Mouse (Mus musculus) forebrain, embryonic 14.5 days (tissue): ENCODE measurements around the gene Ptprt. TPM values are rescaled to one million over a fixed set of nuclear protein-coding genes. Genes with fewer than 3 reads are reported as not detected.

Experiments used
- ATAC-seq: fragments of 200-750 bp; cut with Nextera tagmentation; 2 replicates; pipeline ENCODE4 v1.8.0; 2017; ENCODE audit warnings: mild to moderate bottlenecking, moderate library complexity
- DNase-seq: peaks from one replicate; pipeline ENCODE4 v3.0.0-alpha.2; 2015; ENCODE audit warnings: low spot score
- H3K27ac ChIP-seq: fragments of 300-500 bp; sonication (generic); 2 replicates; pipeline ENCODE4 v1.5.1; 2014; ENCODE audit warnings: low read depth, mild to moderate bottlenecking, control low read depth, low read length, moderate library complexity
- H3K27me3 ChIP-seq: fragments of 300-500 bp; sonication (generic); replicated peaks from 2 replicates; pipeline ENCODE4 v1.6.1; 2014; ENCODE audit warnings: low read length, control low read depth, mixed read lengths; ENCODE audit not compliant: control insufficient read depth, insufficient read depth
- H3K36me3 ChIP-seq: fragments of 300-500 bp; sonication (generic); 2 replicates; pipeline ENCODE4 v1.6.1; 2014; ENCODE audit warnings: low read length, control low read depth; ENCODE audit not compliant: control insufficient read depth, insufficient read depth
- H3K4me1 ChIP-seq: fragments of 300-500 bp; sonication (generic); 2 replicates; pipeline ENCODE4 v1.6.1; 2014; ENCODE audit warnings: antibody characterized with exemption, low read length, control low read depth; ENCODE audit not compliant: control insufficient read depth, insufficient read depth
- H3K4me2 ChIP-seq: fragments of 300-500 bp; sonication (generic); 2 replicates; pipeline ENCODE4 v1.6.1; 2014; ENCODE audit warnings: mild to moderate bottlenecking, control low read depth, low read length
- H3K4me3 ChIP-seq: fragments of 300-500 bp; sonication (generic); 2 replicates; pipeline ENCODE4 v1.5.1; 2014; ENCODE audit warnings: low read depth, low read length, control low read depth
- H3K9ac ChIP-seq: fragments of 300-500 bp; sonication (generic); 2 replicates; pipeline ENCODE4 v1.6.1; 2014; ENCODE audit warnings: mild to moderate bottlenecking, low read length, control low read depth, moderate library complexity
- H3K9me3 ChIP-seq: fragments of 300-500 bp; sonication (generic); replicated peaks from 2 replicates; pipeline ENCODE4 v1.6.1; 2016; ENCODE audit warnings: low read length, control low read depth, mixed read lengths; ENCODE audit not compliant: control insufficient read depth
- WGBS: fragments of 180-500 bp; shearing (Covaris S2); extraction: QIAGEN DNeasy Blood & Tissue Kit; methylation state at CpG from one replicate; pipeline ENCODE4 v1.1.7; 2014; 5-methylcytosine and 5-hydroxymethylcytosine counted together
- polyA plus RNA-seq: library from polyadenylated mRNA; unstranded; fragments of >200 nt; fragmentation: Nextera tagmentation; extraction: Ambion mirVana; gene quantifications from 2 replicates; pipeline ENCODE4 v1.2.1, GENCODE M21; 2014

The Ptprt gene
- polyA plus RNA-seq, 1 experiment from 2014 or later = 3.6 TPM

GRCm38 (mm10) chr2:161880941-161881340 is 780.0 kb downstream of the Ptprt start:
- H3K27me3 ChIP-seq = no peaks in the 10 kb centered on the region

GRCm38 (mm10) chr2:161865231-161865630 is 795.7 kb downstream of the Ptprt start:
- Histone ChIP-seq H3K4me3 (no peak overlapping the region), H3K9ac (no peak overlapping the region), H3K27ac (no peak overlapping the region), H3K9me3 (no peaks in the 10 kb centered on the region), H3K4me1 (0 out of 2 replicates have a peak, but pooled peaks cover 1% of the 10 kb centered on the region), H3K4me2 (no peak overlapping the region), H3K27me3 (no peaks in the 10 kb centered on the region), H3K36me3 (no peaks in the 10 kb centered on the region)
- no peak for DNase-seq
- WGBS = 59% methylated on average over 4 of the region's 4 CpGs
- no peak for ATAC-seq

More at GRCm38 (mm10) chr2:161880941-161881340, 780.0 kb downstream of the Ptprt start:
- Histone ChIP-seq H3K27ac (no peak overlapping the region), H3K36me3 (no peaks in the 10 kb centered on the region), H3K9me3 (no peaks in the 10 kb centered on the region), H3K4me1 (no peaks in the 10 kb centered on the region), H3K4me2 (no peak overlapping the region), H3K9ac (no peak overlapping the region), H3K4me3 (no peak overlapping the region)
- ATAC-seq = no peak
- DNase-seq = no peak
- 72% methylated on average over 3 of the region's 3 CpGs for WGBS

- H3K36me3 ChIP-seq = no peaks in the 10 kb centered on the region
- ATAC-seq (no peak), DNase-seq (no peak)
- no peak overlapping the region for H3K9ac ChIP-seq
- H3K4me3 ChIP-seq = no peak overlapping the region
- H3K9me3 ChIP-seq = no peaks in the 10 kb centered on the region
- WGBS = 91% methylated on average over 1 of the region's 1 CpGs
- peaks cover 6% of the 10 kb centered on the region; the same call in 1 of the 2 replicates for H3K4me1 ChIP-seq
- no peaks in the 10 kb centered on the region for H3K27me3 ChIP-seq
- H3K27ac ChIP-seq = no peak overlapping the region
- H3K4me2 ChIP-seq = no peak overlapping the region
Observed at GRCm38 (mm10) chr2:161858813-161859212, 802.1 kb downstream of the Ptprt start.

GRCm38 (mm10) chr2:161858361-161858760 is 802.6 kb downstream of the Ptprt start:
- Histone ChIP-seq H3K36me3 (no peaks in the 10 kb centered on the region), H3K27me3 (no peaks in the 10 kb centered on the region), H3K9ac (no peak overlapping the region), H3K4me2 (no peak overlapping the region), H3K9me3 (no peaks in the 10 kb centered on the region), H3K4me3 (no peak overlapping the region), H3K4me1 (peaks cover 6% of the 10 kb centered on the region; the same call in 1 of the 2 replicates), H3K27ac (no peak overlapping the region)
- DNase-seq = peak; percentile 24
- no peak for ATAC-seq
- WGBS = 77% methylated on average over 1 of the region's 1 CpGs

- H3K27ac ChIP-seq = no peak overlapping the region
- DNase-seq = no peak
- WGBS = 87% methylated on average over 4 of the region's 4 CpGs
- no peak overlapping the region for H3K9ac ChIP-seq
- no peaks in the 10 kb centered on the region for H3K27me3 ChIP-seq
- H3K4me3 ChIP-seq = no peak overlapping the region
- no peaks in the 10 kb centered on the region for H3K4me1 ChIP-seq
- no peaks in the 10 kb centered on the region for H3K36me3 ChIP-seq
- ATAC-seq = no peak
- H3K9me3 ChIP-seq = no peaks in the 10 kb centered on the region
- H3K4me2 ChIP-seq = no peak overlapping the region
Observed at GRCm38 (mm10) chr2:161835001-161835400, 825.9 kb downstream of the Ptprt start.

- no peaks in the 10 kb centered on the region for H3K27me3 ChIP-seq
- no peak overlapping the region for H3K4me3 ChIP-seq
- no peak overlapping the region for H3K9ac ChIP-seq
- no peak overlapping the region for H3K4me2 ChIP-seq
- no peaks in the 10 kb centered on the region for H3K9me3 ChIP-seq
- H3K27ac ChIP-seq = no peak overlapping the region
- no peak for DNase-seq
- H3K36me3 ChIP-seq = no peaks in the 10 kb centered on the region
- no peak for ATAC-seq
- no peaks in the 10 kb centered on the region for H3K4me1 ChIP-seq
- 80% methylated on average over 2 of the region's 2 CpGs for WGBS
Observed at GRCm38 (mm10) chr2:161833846-161834245, 827.1 kb downstream of the Ptprt start.

GRCm38 (mm10) chr2:161813326-161813725 is 847.6 kb downstream of the Ptprt start:
- Histone ChIP-seq H3K9me3 (no peaks in the 10 kb centered on the region), H3K4me3 (no peak overlapping the region), H3K27ac (no peak overlapping the region), H3K4me1 (no peaks in the 10 kb centered on the region), H3K4me2 (no peak overlapping the region), H3K9ac (no peak overlapping the region), H3K27me3 (no peaks in the 10 kb centered on the region), H3K36me3 (no peaks in the 10 kb centered on the region)
- DNase-seq = no peak
- 88% methylated on average over 1 of the region's 1 CpGs for WGBS
- ATAC-seq = no peak

- Histone ChIP-seq H3K9ac (no peak overlapping the region), H3K4me3 (no peak overlapping the region), H3K27ac (no peak overlapping the region), H3K4me2 (no peak overlapping the region), H3K27me3 (no peaks in the 10 kb centered on the region), H3K4me1 (no peaks in the 10 kb centered on the region), H3K9me3 (no peaks in the 10 kb centered on the region), H3K36me3 (no peaks in the 10 kb centered on the region)
- DNase-seq = peak; percentile 43
- 73% methylated on average over 9 of the region's 9 CpGs for WGBS
- no peak for ATAC-seq
Observed at GRCm38 (mm10) chr2:161808086-161808801, 852.7 kb downstream of the Ptprt start.

- DNase-seq (no peak), ATAC-seq (no peak)
- Histone ChIP-seq H3K4me1 (no peaks in the 10 kb centered on the region), H3K27ac (no peak overlapping the region), H3K9me3 (no peaks in the 10 kb centered on the region), H3K4me3 (no peak overlapping the region), H3K4me2 (no peak overlapping the region), H3K9ac (no peak overlapping the region), H3K27me3 (no peaks in the 10 kb centered on the region), H3K36me3 (no peaks in the 10 kb centered on the region)
- 60% methylated on average over 8 of the region's 8 CpGs for WGBS
Observed at GRCm38 (mm10) chr2:161806287-161807007, 854.5 kb downstream of the Ptprt start.
